Mouse (Mus musculus): ENCODE results near the gene Arglu1. TPM values are rescaled to one million over a fixed set of nuclear protein-coding genes. Genes with fewer than 3 reads are reported as not detected.

Arglu1 gene
- total and polyA plus RNA-seq, 2 experiments from 2014 or later = 71.9 to 158 TPM

- no peak for DNase-seq (ENCODE audit: low spot score)
Observed at GRCm38 (mm10) chr8:8644160-8644915, 46.0 kb downstream of the Arglu1 start.

GRCm38 (mm10) chr8:8640264-8640588 is 50.1 kb downstream of the Arglu1 start:
- peaks cover 9% of the 10 kb centered on the region; the same call in 1 of the 2 replicates for H3K4me1 ChIP-seq (ENCODE audit: insufficient read depth, low read length)
- ATAC-seq (no peak), DNase-seq (ENCODE audit: low spot score) (no peak)
- H3K36me3 ChIP-seq (ENCODE audit: insufficient read depth, low read length) = no peaks in the 10 kb centered on the region
- H3K9me3 ChIP-seq (ENCODE audit: low read length) = no peaks in the 10 kb centered on the region
- no peak overlapping the region for H3K4me2 ChIP-seq (ENCODE audit: low read depth, low read length)
- H3K4me3 ChIP-seq (ENCODE audit: low read length) = no peak overlapping the region
- no peaks in the 10 kb centered on the region for H3K27me3 ChIP-seq (ENCODE audit: insufficient read depth, low read length)
- 18% methylated on average over 4 of the region's 4 CpGs for WGBS
- TF ChIP-seq CTCF (IDR thresholded peaks at IDR 0.05; ENCODE audit: low read depth) = no peak
- H3K9ac ChIP-seq (replicated peaks; ENCODE audit: low read length) = no peak overlapping the region
- H3K27ac ChIP-seq = no peak overlapping the region

More at GRCm38 (mm10) chr8:8644160-8644915, 46.0 kb downstream of the Arglu1 start:
- no peaks in the 10 kb centered on the region for H3K9me3 ChIP-seq (ENCODE audit: low read length)
- H3K9ac ChIP-seq (replicated peaks; ENCODE audit: low read length) = no peak overlapping the region
- 58% methylated on average over 11 of the region's 11 CpGs for WGBS
- no peak for ATAC-seq
- H3K36me3 ChIP-seq (ENCODE audit: insufficient read depth, low read length) = no peaks in the 10 kb centered on the region
- H3K4me1 ChIP-seq (ENCODE audit: insufficient read depth, low read length) = peaks cover 9% of the 10 kb centered on the region; the same call in 1 of the 2 replicates
- no peak overlapping the region for H3K27ac ChIP-seq
- TF ChIP-seq CTCF (IDR thresholded peaks at IDR 0.05; ENCODE audit: low read depth) = no peak
- no peaks in the 10 kb centered on the region for H3K27me3 ChIP-seq (ENCODE audit: insufficient read depth, low read length)
- H3K4me2 ChIP-seq (ENCODE audit: low read depth, low read length) = no peak overlapping the region
- H3K4me3 ChIP-seq (ENCODE audit: low read length) = no peak overlapping the region

- Histone ChIP-seq H3K36me3 (ENCODE audit: insufficient read depth, low read length) (no peaks in the 10 kb centered on the region), H3K27me3 (ENCODE audit: insufficient read depth, low read length) (no peaks in the 10 kb centered on the region), H3K9me3 (ENCODE audit: low read length) (no peaks in the 10 kb centered on the region), H3K4me3 (ENCODE audit: low read length) (no peak overlapping the region), H3K27ac (no peak overlapping the region), H3K4me1 (ENCODE audit: insufficient read depth, low read length) (peaks cover 9% of the 10 kb centered on the region; the same call in 1 of the 2 replicates), H3K9ac (replicated peaks; ENCODE audit: low read length) (no peak overlapping the region), H3K4me2 (ENCODE audit: low read depth, low read length) (no peak overlapping the region)
- no peak for DNase-seq (ENCODE audit: low spot score)
- 42% methylated on average over 8 of the region's 8 CpGs for WGBS
- TF ChIP-seq CTCF (IDR thresholded peaks at IDR 0.05; ENCODE audit: low read depth) = no peak
- no peak for ATAC-seq
Observed at GRCm38 (mm10) chr8:8639569-8640263, 50.6 kb downstream of the Arglu1 start.

- Histone ChIP-seq H3K4me2 (ENCODE audit: low read depth, low read length) (no peak overlapping the region), H3K4me3 (ENCODE audit: low read length) (no peak overlapping the region), H3K4me1 (ENCODE audit: insufficient read depth, low read length) (0 out of 2 replicates have a peak, but pooled peaks cover 5% of the 10 kb centered on the region), H3K9ac (replicated peaks; ENCODE audit: low read length) (no peak overlapping the region), H3K27ac (no peak overlapping the region), H3K27me3 (ENCODE audit: insufficient read depth, low read length) (no peaks in the 10 kb centered on the region), H3K36me3 (ENCODE audit: insufficient read depth, low read length) (no peaks in the 10 kb centered on the region), H3K9me3 (ENCODE audit: low read length) (no peaks in the 10 kb centered on the region)
- ATAC-seq = no peak
- no peak for TF ChIP-seq CTCF (IDR thresholded peaks at IDR 0.05; ENCODE audit: low read depth)
- 78% methylated on average over 7 of the region's 7 CpGs for WGBS
- no peak for DNase-seq (ENCODE audit: low spot score)
Observed at GRCm38 (mm10) chr8:8631394-8631793, 58.9 kb downstream of the Arglu1 start.

GRCm38 (mm10) chr8:8624017-8624416 is 66.3 kb downstream of the Arglu1 start:
- 66% methylated on average over 7 of the region's 7 CpGs for WGBS

GRCm38 (mm10) chr8:8623486-8623885 is 66.8 kb downstream of the Arglu1 start:
- WGBS = 37% methylated on average over 8 of the region's 8 CpGs
- H3K27ac ChIP-seq = no peak overlapping the region
- DNase-seq (ENCODE audit: low spot score) (peak; percentile 53), ATAC-seq (no peak)
- no peak overlapping the region for H3K9ac ChIP-seq (replicated peaks; ENCODE audit: low read length)
- H3K27me3 ChIP-seq (ENCODE audit: insufficient read depth, low read length) = no peaks in the 10 kb centered on the region
- H3K4me3 ChIP-seq (ENCODE audit: low read length) = no peak overlapping the region
- peaks cover 8% of the 10 kb centered on the region; the same call in 1 of the 2 replicates for H3K4me1 ChIP-seq (ENCODE audit: insufficient read depth, low read length)
- TF ChIP-seq CTCF (IDR thresholded peaks at IDR 0.05; ENCODE audit: low read depth) = no peak
- H3K9me3 ChIP-seq (ENCODE audit: low read length) = no peaks in the 10 kb centered on the region
- H3K36me3 ChIP-seq (ENCODE audit: insufficient read depth, low read length) = peaks cover 5% of the 10 kb centered on the region; the same call in 1 of the 2 replicates
- H3K4me2 ChIP-seq (ENCODE audit: low read depth, low read length) = no peak overlapping the region

More at GRCm38 (mm10) chr8:8624017-8624416, 66.3 kb downstream of the Arglu1 start:
- H3K4me3 ChIP-seq (ENCODE audit: low read length) = no peak overlapping the region
- no peaks in the 10 kb centered on the region for H3K27me3 ChIP-seq (ENCODE audit: insufficient read depth, low read length)
- H3K36me3 ChIP-seq (ENCODE audit: insufficient read depth, low read length) = peaks cover 5% of the 10 kb centered on the region; the same call in 1 of the 2 replicates
- H3K4me2 ChIP-seq (ENCODE audit: low read depth, low read length) = no peak overlapping the region
- H3K27ac ChIP-seq = no peak overlapping the region
- no peaks in the 10 kb centered on the region for H3K9me3 ChIP-seq (ENCODE audit: low read length)
- H3K4me1 ChIP-seq (ENCODE audit: insufficient read depth, low read length) = peaks cover 8% of the 10 kb centered on the region; the same call in 1 of the 2 replicates
- DNase-seq (ENCODE audit: low spot score) (no peak), ATAC-seq (no peak)
- no peak overlapping the region for H3K9ac ChIP-seq (replicated peaks; ENCODE audit: low read length)
- TF ChIP-seq CTCF (IDR thresholded peaks at IDR 0.05; ENCODE audit: low read depth) = no peak
